9 mouse cellular contexts compared by ENCODE assay signal in the genomic region with DNA sequence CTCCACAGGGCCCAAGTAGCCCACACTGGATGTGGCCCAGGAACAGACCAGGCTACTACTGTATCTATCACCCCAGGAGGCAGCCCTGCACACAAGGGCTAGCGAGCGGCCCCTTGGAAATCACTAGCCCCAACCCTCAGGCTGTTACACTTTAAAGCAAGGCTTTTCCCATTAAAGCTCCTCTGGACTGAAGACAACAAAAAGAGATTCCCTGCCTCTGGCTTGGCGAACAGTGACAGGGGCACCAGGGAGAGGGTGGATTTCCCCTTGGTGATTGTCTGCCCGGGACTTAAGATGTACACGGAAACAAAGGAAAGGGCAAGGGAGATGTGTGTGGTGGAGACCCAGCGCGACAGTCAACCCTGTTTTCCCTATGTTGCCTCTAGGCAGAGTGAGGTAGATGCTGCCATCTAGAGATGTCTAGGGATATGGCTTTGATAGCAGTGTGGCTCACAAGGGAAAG.
A peak's percentile ranks its signal among the peaks of the same experiment; 100 is the strongest.
DNase-seq lines count a peak whose midpoint lies in the region; ATAC-seq and TF ChIP-seq lines count a peak whose summit lies in the region.
"Had no signal": no experiment of that assay in that cellular context is flagged by ENCODE, and none has a peak within 500 bp of the region (broad histone marks: within the 10 kb centered on the region; RNA-seq: fewer than 3 reads in every experiment).

No protein-coding gene starts in this region.

- WGBS in embryonic facial prominence, embryonic 13.5 days: 8% methylated on average over 7 of the region's 7 CpGs
- WGBS in hindbrain, postnatal 0 days: 3% methylated on average over 7 of the region's 7 CpGs
- 20% methylated on average over 7 of the region's 7 CpGs for WGBS in lung, postnatal 0 days
- 20% methylated on average over 7 of the region's 7 CpGs for WGBS in stomach, embryonic 16.5 days

- H3K27me3 ChIP-seq in embryonic facial prominence, embryonic 13.5 days: 0 out of 2 replicates have a peak, but pooled peaks cover 4% of the 10 kb centered on the region
- H3K27me3 ChIP-seq in hindbrain, postnatal 0 days (ENCODE audit: insufficient read depth, low read length): no peaks in the 10 kb centered on the region
- H3K27me3 ChIP-seq in lung, postnatal 0 days (replicated peaks; ENCODE audit: insufficient read depth, low read length): no peaks in the 10 kb centered on the region
- no peaks in the 10 kb centered on the region for H3K27me3 ChIP-seq in stomach, embryonic 16.5 days (ENCODE audit: control insufficient read depth, insufficient read depth, low read length)
- H3K27me3 ChIP-seq: liver, embryonic 15.5 days had no signal

- ATAC-seq in embryonic facial prominence, embryonic 13.5 days (ENCODE audit: insufficient number of reproducible peaks, insufficient read depth, low FRiP score, low TSS enrichment, low read depth): no peak
- peak; percentile 91 for ATAC-seq in hindbrain, postnatal 0 days
- ATAC-seq in lung, postnatal 0 days: peak; percentile 65
- ATAC-seq in stomach, embryonic 16.5 days (ENCODE audit: insufficient read depth, low FRiP score): peak; percentile 62; the same call in 1 of the 2 replicates

- no peaks in the 10 kb centered on the region for H3K9me3 ChIP-seq in embryonic facial prominence, embryonic 13.5 days
- H3K9me3 ChIP-seq in hindbrain, postnatal 0 days (ENCODE audit: low read length): no peaks in the 10 kb centered on the region
- no peaks in the 10 kb centered on the region for H3K9me3 ChIP-seq in lung, postnatal 0 days (ENCODE audit: low read length)
- no peaks in the 10 kb centered on the region for H3K9me3 ChIP-seq in stomach, embryonic 16.5 days (replicated peaks; ENCODE audit: control insufficient read depth, low read length)
- H3K9me3 ChIP-seq: liver, embryonic 15.5 days had no signal

- TF ChIP-seq CTCF in hindbrain, postnatal 0 days (IDR thresholded peaks at IDR 0.05; ENCODE audit: low read depth): peak; percentile 84
- TF ChIP-seq CTCF in lung, postnatal 0 days (IDR thresholded peaks at IDR 0.05): peak; percentile 80

- TF ChIP-seq EP300 in lung, postnatal 0 days (IDR thresholded peaks at IDR 0.05): no peak

- 0 out of 2 replicates have a peak overlapping the region, but pooled peaks have one; percentile 22 for H3K9ac ChIP-seq in embryonic facial prominence, embryonic 13.5 days
- H3K9ac ChIP-seq in hindbrain, postnatal 0 days (replicated peaks; ENCODE audit: low read length): 0 out of 2 replicates have a peak overlapping the region, but pooled peaks have one; percentile 28
- H3K9ac ChIP-seq in lung, postnatal 0 days (replicated peaks; ENCODE audit: low read depth): no peak overlapping the region
- H3K9ac ChIP-seq in stomach, embryonic 16.5 days (ENCODE audit: low read length): no peak overlapping the region
- H3K9ac ChIP-seq: liver, embryonic 15.5 days had no signal

- peak overlapping the region; percentile 52 for H3K4me2 ChIP-seq in embryonic facial prominence, embryonic 13.5 days
- peak overlapping the region; percentile 32 for H3K4me2 ChIP-seq in hindbrain, postnatal 0 days (ENCODE audit: low read depth, low read length)
- H3K4me2 ChIP-seq in lung, postnatal 0 days (replicated peaks; ENCODE audit: low read depth, low read length): no peak overlapping the region
- H3K4me2 ChIP-seq in stomach, embryonic 16.5 days (ENCODE audit: low read depth, low read length): no peak overlapping the region
- H3K4me2 ChIP-seq: liver, embryonic 15.5 days had no signal

- peaks cover 4% of the 10 kb centered on the region for H3K4me1 ChIP-seq in embryonic facial prominence, embryonic 13.5 days
- H3K4me1 ChIP-seq in hindbrain, postnatal 0 days (ENCODE audit: insufficient read depth, low read length): peaks cover 6% of the 10 kb centered on the region; the same call in 1 of the 2 replicates
- no peaks in the 10 kb centered on the region for H3K4me1 ChIP-seq in lung, postnatal 0 days (ENCODE audit: insufficient read depth, low read depth, low read length)
- no peaks in the 10 kb centered on the region for H3K4me1 ChIP-seq in stomach, embryonic 16.5 days (ENCODE audit: control insufficient read depth, insufficient read depth, low read length)
- H3K4me1 ChIP-seq: liver, embryonic 15.5 days had no signal

- no peak overlapping the region; the same call in 1 of the 2 replicates for H3K27ac ChIP-seq in embryonic facial prominence, embryonic 13.5 days
- H3K27ac ChIP-seq in hindbrain, postnatal 0 days: no peak overlapping the region
- no peak overlapping the region for H3K27ac ChIP-seq in lung, postnatal 0 days (ENCODE audit: low read length)
- H3K27ac ChIP-seq in stomach, embryonic 16.5 days (ENCODE audit: low read length): no peak overlapping the region
- H3K27ac ChIP-seq: liver, embryonic 15.5 days had no signal

- H3K4me3 ChIP-seq in embryonic facial prominence, embryonic 13.5 days: 0 out of 2 replicates have a peak overlapping the region, but pooled peaks have one; percentile 17
- H3K4me3 ChIP-seq in hindbrain, postnatal 0 days (ENCODE audit: low read length): no peak overlapping the region
- no peak overlapping the region for H3K4me3 ChIP-seq in lung, postnatal 0 days (ENCODE audit: low read depth, low read length)
- no peak overlapping the region for H3K4me3 ChIP-seq in stomach, embryonic 16.5 days (replicated peaks; ENCODE audit: low read length)
- H3K4me3 ChIP-seq: liver, embryonic 15.5 days had no signal

- peak; percentile 45 for DNase-seq in right cerebral cortex, adult 18-20 months
- no peak for DNase-seq in right cerebral cortex, postnatal 36 days (ENCODE audit: low spot score in 2 of 2)
- DNase-seq in hindbrain, postnatal 0 days (ENCODE audit: low spot score): peak; percentile 82
- DNase-seq in lung, postnatal 0 days (ENCODE audit: low spot score): peak; percentile 63
- no peak for DNase-seq in urinary bladder, adult 2 months (ENCODE audit: low spot score)
- no peak for DNase-seq in thymus, postnatal 36 days

- no peaks in the 10 kb centered on the region for H3K36me3 ChIP-seq in embryonic facial prominence, embryonic 13.5 days
- H3K36me3 ChIP-seq in hindbrain, postnatal 0 days (ENCODE audit: insufficient read depth, low read length): no peaks in the 10 kb centered on the region
- no peaks in the 10 kb centered on the region for H3K36me3 ChIP-seq in lung, postnatal 0 days (ENCODE audit: insufficient read depth, low read length)
- no peaks in the 10 kb centered on the region for H3K36me3 ChIP-seq in stomach, embryonic 16.5 days (ENCODE audit: control insufficient read depth, insufficient read depth, low read length)
- H3K36me3 ChIP-seq: liver, embryonic 15.5 days had no signal

Comparison
In these comparisons a context has a peak if more than half of its experiments do, and no peak if none do; other contexts are left out.
1. DNase-seq: peak in right cerebral cortex, adult 18-20 months (single experiment), hindbrain, postnatal 0 days (single experiment) and lung, postnatal 0 days (single experiment); none in right cerebral cortex, postnatal 36 days (0 of 2), urinary bladder, adult 2 months (single experiment) and thymus, postnatal 36 days (0 of 2).
2. H3K4me2 ChIP-seq: peak in embryonic facial prominence, embryonic 13.5 days (single experiment) and hindbrain, postnatal 0 days (single experiment); none in lung, postnatal 0 days (single experiment) and stomach, embryonic 16.5 days (single experiment).
3. H3K9ac ChIP-seq: peak in embryonic facial prominence, embryonic 13.5 days (single experiment) and hindbrain, postnatal 0 days (single experiment); none in lung, postnatal 0 days (single experiment) and stomach, embryonic 16.5 days (single experiment).